Mouse (Mus musculus): ENCODE data around the gene 6030445D17Rik.

DNA sequence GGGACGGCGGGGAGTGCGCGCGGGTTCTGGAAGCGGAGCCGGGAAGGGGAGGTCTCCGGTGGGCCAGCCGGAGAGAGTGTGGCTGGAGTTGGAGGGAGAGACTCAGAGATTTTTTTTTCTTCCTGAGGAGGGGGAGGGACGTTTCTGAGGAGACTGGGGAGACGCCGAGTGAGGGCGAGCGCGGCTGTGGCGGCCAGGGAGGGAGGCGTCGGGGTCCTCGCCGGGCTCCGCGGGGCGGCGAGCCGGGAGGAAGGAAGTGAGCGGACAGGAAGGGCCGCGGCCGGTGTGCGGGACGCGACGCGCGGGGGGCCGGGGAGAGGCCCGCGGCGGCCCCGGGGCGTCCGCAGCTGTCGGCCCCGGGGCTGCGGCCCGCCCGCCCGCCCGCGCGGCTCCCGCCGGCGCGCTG, 7.9 kb downstream of the 6030445D17Rik start:
- TF ChIP-seq POLR2A (IDR thresholded peaks at IDR 0.05; ENCODE audit: borderline replicate concordance, insufficient read depth, low read length): no peak
- TF ChIP-seq CTCF (IDR thresholded peaks at IDR 0.05; ENCODE audit: borderline replicate concordance, insufficient read depth, low read depth, low read length): no peak
